Mouse (Mus musculus): ENCODE measurements at regions not wholly inside any gene's neighbourhood (a gene's known extent, or its start where the extent isn't known, plus 50 kb on each side); places are given as distances from the start of the nearest gene placed in this dataset.

- TF ChIP-seq CTCF (conservative IDR thresholded peaks at IDR 0.05; ENCODE audit: low read length) = no peak
- no peak for TF ChIP-seq POU5F1 (IDR thresholded peaks at IDR 0.05; ENCODE audit: borderline replicate concordance, low read length)
- TF ChIP-seq NANOG (IDR thresholded peaks at IDR 0.05; ENCODE audit: borderline replicate concordance, low read length) = no peak
Measured at GRCm38 (mm10) chr4:153321085-153321484, 161.5 kb downstream of the Ajap1 start.
